ENCODE assay signal across 13 mouse cellular contexts in the genomic region with DNA sequence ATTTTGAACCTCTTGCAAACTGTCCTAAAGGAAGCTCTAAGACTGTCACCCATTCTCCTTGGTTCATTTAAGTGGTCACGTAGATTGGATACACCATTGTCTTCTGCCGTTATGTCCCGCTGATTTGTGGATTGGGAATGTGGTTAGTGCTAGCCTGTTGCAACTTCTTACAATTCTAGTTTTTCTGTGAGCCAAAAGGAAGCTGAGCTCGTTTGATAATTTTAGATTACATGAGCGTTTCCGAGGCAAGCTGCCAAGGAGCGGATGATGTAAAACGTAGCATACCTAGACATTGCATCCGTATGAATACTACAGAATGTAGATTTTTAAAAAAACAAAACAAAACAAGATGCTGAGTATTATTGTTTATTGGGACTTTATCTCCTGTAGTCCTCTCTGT. TPM values are rescaled to one million over a fixed set of nuclear protein-coding genes. Genes with fewer than 3 reads are reported as not detected.
DNase-seq lines count a peak whose midpoint lies in the region; ATAC-seq and TF ChIP-seq lines count a peak whose summit lies in the region.
"Had no signal": no experiment of that assay in that cellular context is flagged by ENCODE, and none has a peak within 500 bp of the region (broad histone marks: within the 10 kb centered on the region; RNA-seq: fewer than 3 reads in every experiment).

No protein-coding gene starts in this region.

- H3K4me3 ChIP-seq in liver, postnatal 0 days (ENCODE audit: low read depth, low read length), result no peak overlapping the region
- H3K4me3 ChIP-seq in stomach, postnatal 0 days (ENCODE audit: low read depth, low read length), result no peak overlapping the region
- H3K4me3 ChIP-seq: embryonic facial prominence, embryonic 10.5 days; limb, embryonic 12.5 days had no signal

- DNase-seq in heart, adult 11 months, result peak; percentile 67
- no peak for DNase-seq in heart, adult 9 months (ENCODE audit: low spot score in 2 of 2)
- peak; percentile 5 for DNase-seq in right cerebral cortex, adult 18-20 months
- no peak for DNase-seq in right cerebral cortex, postnatal 36 days (ENCODE audit: low spot score in 2 of 2)
- DNase-seq in liver, postnatal 0 days, result no peak
- DNase-seq in right cerebral cortex, postnatal 14 days, result peak; percentile 67
- DNase-seq in stomach, postnatal 0 days (ENCODE audit: low spot score), result no peak
- no peak for DNase-seq in MN1 (ENCODE audit: low spot score)

- no peaks in the 10 kb centered on the region for H3K9me3 ChIP-seq in liver, postnatal 0 days (ENCODE audit: low read length)
- H3K9me3 ChIP-seq in stomach, postnatal 0 days (ENCODE audit: control insufficient read depth, low read length), result no peaks in the 10 kb centered on the region
- H3K9me3 ChIP-seq: embryonic facial prominence, embryonic 10.5 days; limb, embryonic 12.5 days had no signal

- H3K27ac ChIP-seq in liver, postnatal 0 days (ENCODE audit: low read depth), result no peak overlapping the region
- no peak overlapping the region for H3K27ac ChIP-seq in stomach, postnatal 0 days (replicated peaks)
- H3K27ac ChIP-seq: embryonic facial prominence, embryonic 10.5 days; limb, embryonic 12.5 days had no signal

- no peaks in the 10 kb centered on the region for H3K27me3 ChIP-seq in liver, postnatal 0 days (ENCODE audit: insufficient read depth, low read length)
- no peaks in the 10 kb centered on the region for H3K27me3 ChIP-seq in stomach, postnatal 0 days (ENCODE audit: control insufficient read depth, insufficient read depth, low read length)
- H3K27me3 ChIP-seq: limb, embryonic 12.5 days had no signal

- TF ChIP-seq EP300 in liver, postnatal 0 days (IDR thresholded peaks at IDR 0.05; ENCODE audit: low read depth), result no peak
- no peak for TF ChIP-seq EP300 in stomach, postnatal 0 days (optimal IDR thresholded peaks at IDR 0.05)

- WGBS in liver, postnatal 0 days (ENCODE audit: insufficient replicate concordance), result 24% methylated on average over 9 of the region's 9 CpGs
- WGBS in stomach, postnatal 0 days, result 62% methylated on average over 9 of the region's 9 CpGs

- H3K9ac ChIP-seq in liver, postnatal 0 days (replicated peaks), result 0 out of 2 replicates have a peak overlapping the region, but pooled peaks have one; percentile 16
- no peak overlapping the region for H3K9ac ChIP-seq in stomach, postnatal 0 days (ENCODE audit: low read length)
- H3K9ac ChIP-seq: limb, embryonic 12.5 days had no signal

- peaks cover 27% of the 10 kb centered on the region for H3K4me1 ChIP-seq in liver, postnatal 0 days (ENCODE audit: insufficient read depth)
- no peaks in the 10 kb centered on the region for H3K4me1 ChIP-seq in stomach, postnatal 0 days (replicated peaks; ENCODE audit: control insufficient read depth, insufficient read depth)
- H3K4me1 ChIP-seq: embryonic facial prominence, embryonic 10.5 days; limb, embryonic 12.5 days had no signal

- H3K4me2 ChIP-seq in liver, postnatal 0 days (ENCODE audit: low read depth, low read length), result peak overlapping the region; percentile 48
- no peak overlapping the region for H3K4me2 ChIP-seq in stomach, postnatal 0 days (replicated peaks; ENCODE audit: low read depth)
- H3K4me2 ChIP-seq: limb, embryonic 12.5 days had no signal

- H3K36me3 ChIP-seq in liver, postnatal 0 days (replicated peaks; ENCODE audit: insufficient read depth, low read length), result no peaks in the 10 kb centered on the region
- H3K36me3 ChIP-seq in stomach, postnatal 0 days (ENCODE audit: control insufficient read depth, insufficient read depth, low read length), result no peaks in the 10 kb centered on the region
- H3K36me3 ChIP-seq: embryonic facial prominence, embryonic 10.5 days; limb, embryonic 12.5 days had no signal

- no peak for TF ChIP-seq CTCF in liver, postnatal 0 days (IDR thresholded peaks at IDR 0.05; ENCODE audit: low read depth)
- TF ChIP-seq CTCF in stomach, postnatal 0 days (IDR thresholded peaks at IDR 0.05; ENCODE audit: low read depth), result no peak

- ATAC-seq in liver, postnatal 0 days, result no peak
- no peak for ATAC-seq in stomach, postnatal 0 days (ENCODE audit: low FRiP score, low TSS enrichment)
- ATAC-seq: midbrain, embryonic 16.5 days had no signal

RNA-seq across cellular contexts. Expression of gene Lcp1, which starts 17.3 kb away (rescaled TPM):
- polyA plus RNA-seq in liver, postnatal 0 days (2015; fragmentation: Nextera tagmentation; extraction: Ambion mirVana), result 39.4 and 45.5 TPM in 2 replicates
- polyA plus RNA-seq in stomach, postnatal 0 days (2015; fragmentation: Nextera tagmentation; extraction: Ambion mirVana), result 28.9 and 30.5 TPM in 2 replicates

RNA-seq across cellular contexts. Expression of gene Lrrc63, which starts 17.5 kb away (rescaled TPM):
- polyA plus RNA-seq in liver, postnatal 0 days (2015; fragmentation: Nextera tagmentation; extraction: Ambion mirVana), result not detected in 2 replicates
- polyA plus RNA-seq in stomach, postnatal 0 days (2015; fragmentation: Nextera tagmentation; extraction: Ambion mirVana), result 0.04 TPM in 1 of 2 replicates, not detected in the other
- polyA plus RNA-seq: embryonic facial prominence, embryonic 10.5 days; heart, postnatal 0 days; midbrain, embryonic 16.5 days; stomach, embryonic 14.5 days had no signal

Comparison
In these comparisons a context has a peak if more than half of its experiments do, and no peak if none do; other contexts are left out.
1. DNase-seq: peak in heart, adult 11 months (single experiment), right cerebral cortex, adult 18-20 months (single experiment) and right cerebral cortex, postnatal 14 days (single experiment); none in heart, adult 9 months (0 of 2), right cerebral cortex, postnatal 36 days (0 of 2), liver, postnatal 0 days (single experiment), stomach, postnatal 0 days (single experiment) and MN1 (single experiment).